Mouse (Mus musculus) c-Kit-positive CD71-positive TER-119-positive erythroid progenitor cells, embryonic 14.5 days (primary cell): Measurements from ENCODE around the gene Gpam.
"Not testable (repeated sequence)": the region's sequence is repeated elsewhere in the genome, so short reads cannot be mapped to it uniquely, and the experiment has no call there.

Experiments used
- DNase-seq: peaks from one replicate; pipeline ENCODE4 v3.0.0-alpha.2; 2013; ENCODE audit warnings: low spot score

The Gpam gene

GRCm38 (mm10) chr19:55127072-55127718, at the start of gene Gpam:
TSS of gene Gpam (minus strand) at chr19:55127238.
- no peak for DNase-seq

- DNase-seq = no peak
These were observed 44.5 kb upstream of the Gpam start for GRCm38 (mm10) chr19:55171585-55171984.

- no peak for DNase-seq
These were observed 43.4 kb upstream of the Gpam start for GRCm38 (mm10) chr19:55170399-55170798.

GRCm38 (mm10) chr19:55169236-55169729, 42.2 kb upstream of the Gpam start:
- DNase-seq = not testable (repeated sequence)

GRCm38 (mm10) chr19:55168360-55168759, 41.3 kb upstream of the Gpam start:
- no peak for DNase-seq

- DNase-seq = no peak
These were observed 40.7 kb upstream of the Gpam start for GRCm38 (mm10) chr19:55167741-55168140.

GRCm38 (mm10) chr19:55166741-55167140, 39.7 kb upstream of the Gpam start:
- DNase-seq = no peak

- no peak for DNase-seq
These were observed 38.9 kb upstream of the Gpam start for GRCm38 (mm10) chr19:55165954-55166353.

- no peak for DNase-seq
These were observed 38.3 kb upstream of the Gpam start for GRCm38 (mm10) chr19:55165183-55165865.

- no peak for DNase-seq
These were observed 37.1 kb upstream of the Gpam start for GRCm38 (mm10) chr19:55164162-55164561.

GRCm38 (mm10) chr19:55162271-55162670, 35.2 kb upstream of the Gpam start:
- DNase-seq = no peak

GRCm38 (mm10) chr19:55159826-55160225, 32.8 kb upstream of the Gpam start:
- no peak for DNase-seq

GRCm38 (mm10) chr19:55158606-55159005, 31.6 kb upstream of the Gpam start:
- no peak for DNase-seq

- no peak for DNase-seq
These were observed 30.0 kb upstream of the Gpam start for GRCm38 (mm10) chr19:55157029-55157428.

- no peak for DNase-seq
These were observed 25.9 kb upstream of the Gpam start for GRCm38 (mm10) chr19:55152983-55153382.

- DNase-seq = not testable (repeated sequence)
These were observed 25.2 kb upstream of the Gpam start for GRCm38 (mm10) chr19:55152274-55152673.

- no peak for DNase-seq
These were observed 22.6 kb upstream of the Gpam start for GRCm38 (mm10) chr19:55149646-55150045.

GRCm38 (mm10) chr19:55148109-55148508, 21.1 kb upstream of the Gpam start:
- no peak for DNase-seq

- DNase-seq = no peak
These were observed 20.5 kb upstream of the Gpam start for GRCm38 (mm10) chr19:55147568-55147967.

- DNase-seq = no peak
These were observed 18.1 kb upstream of the Gpam start for GRCm38 (mm10) chr19:55145136-55145535.

GRCm38 (mm10) chr19:55144691-55145090, 17.7 kb upstream of the Gpam start:
- DNase-seq = no peak

- DNase-seq = no peak
These were observed 16.6 kb upstream of the Gpam start for GRCm38 (mm10) chr19:55143391-55144300.

GRCm38 (mm10) chr19:55139301-55139700, 12.3 kb upstream of the Gpam start:
- no peak for DNase-seq
